Mouse (Mus musculus): Measurements from ENCODE around the gene Tas2r109.
"Not testable (repeated sequence)": the region's sequence is repeated elsewhere in the genome, so short reads cannot be mapped to it uniquely, and the experiment has no call there.

Tas2r109 gene

GRCm38 (mm10) chr6:132980865-132981264 is at the start of gene Tas2r109:
Gene Tas2r109 (minus strand): TSS chr6:132980965.
- DNase-seq (ENCODE audit: low read depth, low spot score), result no peak

DNA sequence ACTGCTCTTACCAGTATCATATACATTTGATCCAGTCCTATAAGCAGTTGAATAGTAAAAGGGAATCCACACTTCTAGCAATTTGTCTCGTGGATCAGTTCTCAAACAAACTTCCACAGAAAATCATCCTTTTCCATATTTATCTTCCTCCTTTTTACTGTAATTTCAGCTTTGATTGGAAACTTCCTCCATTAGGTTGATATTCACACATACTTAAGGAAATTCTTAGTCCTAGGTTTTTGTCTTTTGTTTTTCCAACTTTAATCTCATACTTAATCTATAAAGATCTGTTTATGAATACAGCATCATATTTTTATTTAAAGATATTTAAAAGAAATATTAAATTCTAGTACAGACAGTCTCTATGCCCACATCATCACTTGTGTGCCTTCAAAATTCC is 22.9 kb downstream of the Tas2r109 start, which contains the start of gene Tas2r131:
Gene Tas2r131, minus strand, starts transcription at position 101 of the 400 bp plus-strand sequence.
- DNase-seq (ENCODE audit: low read depth, low spot score), result no peak

DNA sequence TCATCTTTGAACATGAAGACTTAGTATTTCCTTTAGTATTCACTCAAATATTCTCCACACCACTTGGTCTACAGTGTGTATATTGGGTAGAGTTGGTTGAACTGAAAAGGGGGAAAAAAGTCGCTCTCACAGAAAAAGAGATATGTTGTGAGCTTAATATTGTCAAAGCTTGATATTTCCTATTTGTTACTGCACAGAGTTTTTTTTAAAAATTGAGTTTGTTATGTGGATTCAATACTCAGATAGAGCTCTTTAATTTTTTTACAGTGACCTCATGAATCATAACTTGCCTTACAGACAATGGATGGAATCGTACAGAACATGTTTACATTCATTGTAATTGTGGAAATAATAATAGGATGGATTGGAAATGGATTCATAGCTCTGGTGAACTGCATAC is 30.0 kb downstream of the Tas2r109 start, which contains the start of gene Tas2r129:
Gene Tas2r129, plus strand, starts transcription at position 301 of the 400 bp plus-strand sequence.
- DNase-seq (ENCODE audit: low read depth, low spot score), result no peak

- not testable (repeated sequence) for DNase-seq (ENCODE audit: low read depth, low spot score)
Measured at GRCm38 (mm10) chr6:132941376-132941775, 39.4 kb downstream of the Tas2r109 start.
